Mouse (Mus musculus) thymus, adult 2 months (tissue): ENCODE measurements around the gene Mrnip.
"Not testable (repeated sequence)": the region's sequence is repeated elsewhere in the genome, so short reads cannot be mapped to it uniquely, and the experiment has no call there.

ENCODE experiments used
- CTCF ChIP-seq: fragments of 200-500 bp; IDR thresholded peaks from 2 replicates; pipeline ENCODE4 v1.5.1; 2012; ENCODE audit warnings: mild to moderate bottlenecking, control low read depth, low read length, moderate library complexity, borderline replicate concordance; ENCODE audit not compliant: control insufficient read depth, poor library complexity, insufficient read depth; ENCODE audit errors: extremely low read depth
- POLR2A ChIP-seq: fragments of 200-500 bp; IDR thresholded peaks from 2 replicates; pipeline ENCODE4 v1.6.1; 2012; ENCODE audit warnings: mild to moderate bottlenecking, low read length, control low read depth, moderate library complexity; ENCODE audit not compliant: control insufficient read depth, poor library complexity, insufficient read depth; ENCODE audit errors: extremely low read depth

- not testable (repeated sequence) for TF ChIP-seq CTCF, POLR2A
Observed at GRCm38 (mm10) chr11:50174111-50174729, at the start of gene Mrnip.
